Mouse (Mus musculus) naive thymus-derived CD4-positive, alpha-beta T cell, adult 5 months (primary cell): ENCODE data around the gene Olfr392. TPM values are rescaled to one million over a fixed set of nuclear protein-coding genes. Genes with fewer than 3 reads are reported as not detected.

Experiments
- polyA plus RNA-seq: library from polyadenylated mRNA; unstranded; fragments of 100-300 nt; shearing (Covaris generic); gene quantifications from one replicate; pipeline ENCODE4 v1.2.1, GENCODE M21; 2017

The Olfr392 gene
- polyA plus RNA-seq, result 0.11 TPM

GRCm38 (mm10) chr11:73816949-73817348 lies at the start of gene Olfr392:
Gene Olfr392 (minus strand): TSS chr11:73817049.

GRCm38 (mm10) chr11:73851354-73851753 lies 34.5 kb upstream of the Olfr392 start, which contains the start of gene Olfr393:
Gene Olfr393 (minus strand): TSS chr11:73851454.

GRCm38 (mm10) chr11:73802952-73803351 lies 13.9 kb downstream of the Olfr392 start, which contains the start of gene Olfr391-ps:
Gene Olfr391-ps (minus strand): TSS chr11:73803052.

GRCm38 (mm10) chr11:73782664-73783063 lies 34.2 kb downstream of the Olfr392 start, which contains the start of gene Olfr390:
Gene Olfr390 (plus strand): TSS chr11:73782964.

GRCm38 (mm10) chr11:73780613-73781012 lies 36.2 kb downstream of the Olfr392 start, which contains the start of gene Olfr389:
Gene Olfr389 (minus strand): TSS chr11:73780713.

Other genes starting within 250 kb of the Olfr392 start
- gene Olfr385, start 224.0 kb downstream of the Olfr392 start, polyA plus RNA-seq, result not detected
- gene Olfr384, start 218.5 kb downstream of the Olfr392 start, polyA plus RNA-seq, result not detected
- not detected for gene Zfp735, start 128.3 kb downstream of the Olfr392 start, polyA plus RNA-seq
- gene Olfr389, start 36.3 kb downstream of the Olfr392 start, polyA plus RNA-seq, result not detected
- not detected for gene Olfr390, start 34.1 kb downstream of the Olfr392 start, polyA plus RNA-seq
- not detected for gene Olfr391-ps, start 14.0 kb downstream of the Olfr392 start, polyA plus RNA-seq
- gene Olfr393, start 34.4 kb upstream of the Olfr392 start, polyA plus RNA-seq, result 0.11 TPM
- not detected for gene Olfr394, start 73.7 kb upstream of the Olfr392 start, polyA plus RNA-seq
- gene Olfr395, start 92.2 kb upstream of the Olfr392 start, polyA plus RNA-seq, result not detected
- gene Olfr23, start 119.6 kb upstream of the Olfr392 start, polyA plus RNA-seq, result not detected
- not detected for gene Olfr397, start 143.8 kb upstream of the Olfr392 start, polyA plus RNA-seq
- gene Olfr398, start 173.4 kb upstream of the Olfr392 start, polyA plus RNA-seq, result 0.49 TPM
- not detected for gene Olfr139, start 239.5 kb upstream of the Olfr392 start, polyA plus RNA-seq
- gene Olfr399, start 239.6 kb upstream of the Olfr392 start, polyA plus RNA-seq, result not detected